13 mouse cellular contexts compared by ENCODE assay signal in genomic region chr4:72013583-72013982, GRCm38 (mm10).
DNase-seq lines count a peak whose midpoint lies in the region.
"Had no signal": no experiment of that assay in that cellular context is flagged by ENCODE, and none has a peak within 500 bp of the region (broad histone marks: within the 10 kb centered on the region; RNA-seq: fewer than 3 reads in every experiment).

No protein-coding gene starts in this region.

- DNase-seq in frontal cortex, adult 2 months (ENCODE audit: extremely low spot score in 1 of 2, low spot score in 1 of 2), result peak; percentile 17 to 67
- DNase-seq in frontal cortex, postnatal 14 days (ENCODE audit: low spot score in 2 of 2), result no peak
- DNase-seq in kidney, postnatal 14 days, result peak; percentile 17
- no peak for DNase-seq in kidney, postnatal 4 days
- DNase-seq in right cerebral cortex, adult 18-20 months, result peak; percentile 23
- no peak for DNase-seq in right cerebral cortex, postnatal 14 days
- DNase-seq in telencephalon, adult 2 months (ENCODE audit: low read depth, low spot score), result peak; percentile 50
- DNase-seq in urinary bladder, postnatal 14 days (ENCODE audit: low spot score), result no peak
- DNase-seq: cerebellum, adult 9-10 months; gastrocnemius, postnatal 14 days; heart, adult 2 months; retina, postnatal 1 day; thymus, postnatal 14 days had no signal

Comparison
In these comparisons a context has a peak if more than half of its experiments do, and no peak if none do; other contexts are left out.
1. DNase-seq: peak in frontal cortex, adult 2 months (2 of 2), kidney, postnatal 14 days (single experiment), right cerebral cortex, adult 18-20 months (single experiment) and telencephalon, adult 2 months (single experiment); none in frontal cortex, postnatal 14 days (0 of 2), kidney, postnatal 4 days (0 of 2), right cerebral cortex, postnatal 14 days (single experiment) and urinary bladder, postnatal 14 days (single experiment).